Mouse (Mus musculus): ENCODE data around the gene Mrap. TPM values are rescaled to one million over a fixed set of nuclear protein-coding genes. Genes with fewer than 3 reads are reported as not detected.

Mrap gene
- polyA plus RNA-seq, 1 experiment from 2014 or later, result not detected

GRCm38 (mm10) chr16:90709711-90710289 lies 28.2 kb upstream of the Mrap start:
- Histone ChIP-seq H3K36me3 (ENCODE audit: poor library complexity, severe bottlenecking) (no peaks in the 10 kb centered on the region), H3K4me3 (peak overlapping the region; percentile 23), H3K27me3 (peaks cover 9% of the 10 kb centered on the region), H3K9ac (peak overlapping the region; percentile 57), H3K4me2 (peak overlapping the region; percentile 59), H3K9me3 (replicated peaks) (no peaks in the 10 kb centered on the region), H3K27ac (peak overlapping the region; percentile 81), H3K4me1 (peaks cover 30% of the 10 kb centered on the region)
- 9% methylated on average over 17 of the region's 17 CpGs for WGBS
- peak; percentile 92 for ATAC-seq

DNA sequence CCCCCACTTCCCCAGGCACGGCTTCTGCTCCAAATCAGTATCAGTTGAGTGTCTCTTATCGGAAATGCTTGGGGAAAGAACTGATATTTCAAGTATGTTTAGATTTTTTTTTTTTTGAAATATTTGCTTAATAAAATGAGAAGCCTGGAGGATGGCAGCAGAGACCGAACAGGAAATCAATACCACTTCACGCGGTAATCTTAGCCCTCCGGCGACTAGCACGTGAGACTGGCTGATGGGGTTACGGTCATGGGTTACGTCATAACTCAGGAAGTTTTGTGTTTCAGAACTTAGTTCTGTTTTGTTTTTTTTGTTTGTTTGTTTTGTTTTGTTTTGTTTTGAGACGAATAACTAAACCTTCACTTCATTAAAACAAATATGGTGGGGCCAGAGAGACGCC lies 27.7 kb upstream of the Mrap start:
- peaks cover 9% of the 10 kb centered on the region for H3K27me3 ChIP-seq
- peak overlapping the region; percentile 59 for H3K4me2 ChIP-seq
- no peaks in the 10 kb centered on the region for H3K36me3 ChIP-seq (ENCODE audit: poor library complexity, severe bottlenecking)
- H3K27ac ChIP-seq, result peak overlapping the region; percentile 81
- H3K4me1 ChIP-seq, result peaks cover 30% of the 10 kb centered on the region
- WGBS, result 82% methylated on average over 12 of the region's 12 CpGs
- ATAC-seq, result no peak
- peak overlapping the region; percentile 57 for H3K9ac ChIP-seq
- H3K9me3 ChIP-seq (replicated peaks), result no peaks in the 10 kb centered on the region
- H3K4me3 ChIP-seq, result peak overlapping the region; percentile 23

DNA sequence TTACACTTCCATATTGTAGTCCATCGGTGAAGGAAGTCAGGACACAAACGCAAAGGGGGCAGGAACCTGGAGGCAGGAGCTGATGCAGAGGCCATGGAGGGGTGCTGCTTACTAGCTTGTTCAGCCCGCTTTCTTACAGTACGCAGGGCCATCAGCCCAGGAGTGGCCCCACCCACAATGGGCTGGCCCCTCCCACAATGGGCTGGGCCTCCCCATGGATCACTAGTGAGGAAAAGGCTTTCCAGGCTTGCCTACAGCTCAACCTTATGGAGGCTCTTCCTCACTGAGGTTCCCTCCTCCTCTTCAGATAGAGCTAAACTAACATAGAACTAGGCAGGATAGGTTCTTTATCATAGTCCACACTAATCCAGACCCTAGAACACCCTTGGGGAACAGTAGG lies 14.0 kb upstream of the Mrap start:
- ATAC-seq, result no peak
- 97% methylated on average over 4 of the region's 4 CpGs for WGBS
- no peak overlapping the region for H3K9ac ChIP-seq

GRCm38 (mm10) chr16:90726600-90727227 lies 11.3 kb upstream of the Mrap start:
- H3K36me3 ChIP-seq (ENCODE audit: poor library complexity, severe bottlenecking), result peaks cover 11% of the 10 kb centered on the region
- no peak overlapping the region for H3K27ac ChIP-seq
- peak overlapping the region; percentile 99 for H3K4me2 ChIP-seq
- H3K27me3 ChIP-seq, result no peaks in the 10 kb centered on the region
- H3K4me1 ChIP-seq, result peaks cover 9% of the 10 kb centered on the region
- H3K9ac ChIP-seq, result peak overlapping the region; percentile 83
- WGBS, result 7% methylated on average over 38 of the region's 38 CpGs
- H3K9me3 ChIP-seq (replicated peaks), result peaks cover 4% of the 10 kb centered on the region; the same call in 1 of the 2 replicates
- H3K4me3 ChIP-seq, result peak overlapping the region; percentile 89
- peak; percentile 62 for ATAC-seq

More for the DNA sequence above, 14.0 kb upstream of the Mrap start:
- Histone ChIP-seq H3K4me2 (no peak overlapping the region), H3K36me3 (ENCODE audit: poor library complexity, severe bottlenecking) (peaks cover 30% of the 10 kb centered on the region), H3K27ac (no peak overlapping the region), H3K4me3 (no peak overlapping the region), H3K9me3 (replicated peaks) (no peaks in the 10 kb centered on the region), H3K4me1 (peaks cover 9% of the 10 kb centered on the region), H3K27me3 (no peaks in the 10 kb centered on the region)

GRCm38 (mm10) chr16:90727233-90728115 lies 10.5 kb upstream of the Mrap start, which contains the start of gene Mis18a:
Mis18a (minus strand) TSS chr16:90727404.
- Histone ChIP-seq H3K27ac (peak within 1 kb of the TSS; percentile 57), H3K9me3 (replicated peaks) (peaks cover 4% of the 10 kb centered on the region; the same call in 1 of the 2 replicates), H3K27me3 (no peaks in the 10 kb centered on the region), H3K4me2 (peak within 1 kb of the TSS; percentile 99), H3K4me3 (peak within 1 kb of the TSS; percentile 89), H3K4me1 (peaks cover 9% of the 10 kb centered on the region), H3K9ac (peak within 1 kb of the TSS; percentile 83), H3K36me3 (ENCODE audit: poor library complexity, severe bottlenecking) (peaks cover 7% of the 10 kb centered on the region)
- ATAC-seq, result peak; percentile 97
- under 1% methylated on average over 53 of the region's 53 CpGs for WGBS

DNA sequence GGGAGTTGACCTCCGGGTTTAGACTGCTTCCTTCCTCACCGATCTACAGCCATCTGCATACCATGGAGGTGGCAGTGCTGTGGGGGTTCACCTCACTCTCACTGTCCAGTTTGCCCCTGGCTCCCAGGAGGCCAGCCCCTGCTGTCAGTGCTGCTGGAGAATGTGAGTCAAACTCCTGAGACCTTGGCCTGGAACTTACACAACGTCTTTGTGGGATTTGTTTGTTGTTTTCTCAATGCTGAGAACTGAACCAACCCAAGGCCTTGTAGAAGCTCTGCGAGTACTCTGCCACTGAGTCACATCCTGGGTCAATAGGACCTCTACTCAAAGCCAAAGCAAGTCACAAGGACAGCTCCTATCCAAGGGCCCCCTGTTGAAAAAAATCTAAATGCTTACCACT lies 2.4 kb upstream of the Mrap start:
- 83% methylated on average over 4 of the region's 4 CpGs for WGBS
- Histone ChIP-seq H3K4me3 (no peak overlapping the region), H3K9me3 (replicated peaks) (peaks cover 4% of the 10 kb centered on the region; the same call in 1 of the 2 replicates), H3K27ac (no peak overlapping the region), H3K4me1 (no peaks in the 10 kb centered on the region), H3K4me2 (no peak overlapping the region), H3K9ac (no peak overlapping the region), H3K36me3 (ENCODE audit: poor library complexity, severe bottlenecking) (no peaks in the 10 kb centered on the region), H3K27me3 (no peaks in the 10 kb centered on the region)
- ATAC-seq, result no peak

GRCm38 (mm10) chr16:90736672-90737270 lies 1.2 kb upstream of the Mrap start:
- ATAC-seq, result no peak
- H3K9me3 ChIP-seq (replicated peaks), result no peaks in the 10 kb centered on the region
- H3K27me3 ChIP-seq, result no peaks in the 10 kb centered on the region
- WGBS, result 82% methylated on average over 10 of the region's 10 CpGs
- no peak overlapping the region for H3K4me2 ChIP-seq
- H3K9ac ChIP-seq, result no peak overlapping the region
- no peaks in the 10 kb centered on the region for H3K4me1 ChIP-seq
- H3K4me3 ChIP-seq, result no peak overlapping the region
- no peak overlapping the region for H3K27ac ChIP-seq
- H3K36me3 ChIP-seq (ENCODE audit: poor library complexity, severe bottlenecking), result no peaks in the 10 kb centered on the region

DNA sequence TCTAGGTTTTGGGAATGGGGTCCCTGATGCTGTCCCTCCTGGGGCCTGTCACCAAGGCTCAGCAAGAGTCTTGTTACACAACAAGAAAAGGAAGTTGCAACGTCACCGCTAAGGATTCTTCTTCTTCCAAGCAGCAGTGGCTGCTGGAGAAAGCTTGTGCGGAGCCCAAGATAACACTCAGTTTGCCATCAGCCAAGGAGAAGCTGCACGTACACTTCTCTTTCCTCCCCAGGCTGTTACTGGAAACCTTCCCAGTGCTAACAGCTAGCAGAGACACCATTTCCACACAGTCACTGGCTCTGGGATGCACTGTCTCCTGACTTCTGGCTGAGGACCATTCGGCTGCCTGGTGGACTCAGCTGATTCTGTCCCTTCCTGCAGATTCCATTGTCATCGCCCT lies 9.1 kb downstream of the Mrap start:
- no peak overlapping the region for H3K4me2 ChIP-seq
- H3K9ac ChIP-seq, result no peak overlapping the region
- no peak overlapping the region for H3K4me3 ChIP-seq
- no peak for ATAC-seq
- H3K36me3 ChIP-seq (ENCODE audit: poor library complexity, severe bottlenecking), result peaks cover 16% of the 10 kb centered on the region
- 91% methylated on average over 6 of the region's 6 CpGs for WGBS
- H3K27me3 ChIP-seq, result no peaks in the 10 kb centered on the region
- H3K27ac ChIP-seq, result no peak overlapping the region
- no peaks in the 10 kb centered on the region for H3K9me3 ChIP-seq (replicated peaks)
- H3K4me1 ChIP-seq, result no peaks in the 10 kb centered on the region

DNA sequence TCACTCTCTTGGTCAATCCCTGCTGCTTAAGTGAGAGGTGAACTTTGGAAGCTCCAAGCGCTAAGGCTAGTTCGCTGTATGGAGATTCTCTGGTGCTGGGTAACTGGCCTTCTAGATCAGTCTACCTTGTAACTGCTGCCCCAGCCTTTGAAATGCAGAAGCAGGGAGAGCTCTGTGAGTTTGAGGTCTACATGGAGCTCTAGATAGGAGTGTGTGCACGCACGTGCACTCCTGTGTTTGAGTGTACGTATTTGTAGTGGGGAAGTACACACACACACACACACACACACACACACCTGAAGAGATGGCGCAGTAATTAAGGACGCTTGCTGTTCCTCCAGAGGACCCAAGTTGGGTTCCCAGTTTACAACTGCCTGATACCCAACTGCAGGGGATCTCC lies 10.2 kb downstream of the Mrap start:
- Histone ChIP-seq H3K4me1 (no peaks in the 10 kb centered on the region), H3K27me3 (no peaks in the 10 kb centered on the region), H3K4me2 (no peak overlapping the region), H3K27ac (no peak overlapping the region), H3K4me3 (no peak overlapping the region), H3K36me3 (ENCODE audit: poor library complexity, severe bottlenecking) (peaks cover 27% of the 10 kb centered on the region), H3K9me3 (replicated peaks) (no peaks in the 10 kb centered on the region), H3K9ac (no peak overlapping the region)
- no peak for ATAC-seq
- WGBS, result 97% methylated on average over 7 of the region's 7 CpGs

GRCm38 (mm10) chr16:90753386-90753941 lies 15.5 kb downstream of the Mrap start:
- Histone ChIP-seq H3K27ac (no peak overlapping the region), H3K36me3 (ENCODE audit: poor library complexity, severe bottlenecking) (peaks cover 70% of the 10 kb centered on the region), H3K4me1 (no peaks in the 10 kb centered on the region), H3K9ac (no peak overlapping the region), H3K4me3 (no peak overlapping the region), H3K27me3 (no peaks in the 10 kb centered on the region), H3K9me3 (replicated peaks) (no peaks in the 10 kb centered on the region), H3K4me2 (no peak overlapping the region)
- ATAC-seq, result no peak
- WGBS, result 95% methylated on average over 13 of the region's 13 CpGs

DNA sequence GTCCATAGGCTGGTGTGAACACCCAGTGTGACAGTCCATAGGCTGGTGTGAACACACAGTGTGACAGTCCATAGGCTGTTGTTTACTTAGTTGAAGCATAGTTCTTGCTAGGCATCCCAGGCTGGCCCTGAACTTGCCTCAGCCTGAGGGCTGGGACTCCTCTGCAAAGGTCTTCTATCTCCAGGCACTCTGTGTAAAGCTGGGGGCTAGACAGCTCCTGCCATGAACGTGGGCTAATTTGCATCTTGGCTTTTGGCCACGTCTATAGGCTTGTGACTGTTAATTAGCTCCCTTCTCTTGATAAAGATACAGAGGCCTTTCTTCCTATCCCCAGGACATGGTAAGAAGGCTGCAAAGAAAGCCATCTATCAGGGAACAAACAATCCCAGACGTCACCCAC lies 21.3 kb downstream of the Mrap start:
- ATAC-seq, result peak; percentile 41; the same call in 1 of the 2 replicates
- peaks cover 83% of the 10 kb centered on the region for H3K36me3 ChIP-seq (ENCODE audit: poor library complexity, severe bottlenecking)
- 18% methylated on average over 3 of the region's 3 CpGs for WGBS

More for the DNA sequence above, 21.3 kb downstream of the Mrap start:
- Histone ChIP-seq H3K4me3 (no peak overlapping the region), H3K9ac (no peak overlapping the region), H3K27ac (no peak overlapping the region), H3K4me2 (no peak overlapping the region), H3K4me1 (peaks cover 10% of the 10 kb centered on the region), H3K9me3 (replicated peaks) (no peaks in the 10 kb centered on the region), H3K27me3 (no peaks in the 10 kb centered on the region)

Measured in forebrain, embryonic 13.5 days (tissue).